Mouse (Mus musculus) liver, adult 2 months (tissue): ENCODE data around the gene Ahsg.

ENCODE experiments used
- CTCF ChIP-seq: fragments of 200-500 bp; IDR thresholded peaks from 2 replicates; pipeline ENCODE4 v1.5.1; 2011; ENCODE audit warnings: low read depth, low read length, control low read depth
- POLR2A ChIP-seq: fragments of 200-500 bp; IDR thresholded peaks from 2 replicates; pipeline ENCODE4 v1.6.1; 2011; ENCODE audit warnings: low read length, control low read depth; ENCODE audit not compliant: insufficient read depth; ENCODE audit errors: extremely low read depth

DNA sequence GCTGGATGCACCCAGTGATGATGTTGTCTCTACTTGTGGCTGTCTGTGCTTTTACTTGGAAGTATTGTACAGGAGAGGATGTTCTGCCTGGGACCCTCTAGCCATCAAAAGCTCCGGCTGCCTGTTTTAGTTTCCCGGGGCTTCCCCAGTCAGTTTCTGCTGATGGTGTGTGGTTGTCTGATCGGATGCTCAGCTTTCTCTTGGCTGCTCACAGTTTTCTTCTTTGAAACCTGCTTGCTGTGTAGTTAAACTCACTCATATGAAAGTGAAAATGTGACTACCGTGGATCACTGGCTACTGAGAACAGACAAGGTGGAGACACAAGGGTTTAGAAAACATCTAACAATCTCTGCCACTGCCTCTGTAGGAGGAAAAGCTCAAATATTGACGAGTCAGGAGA is 7.6 kb upstream of the Ahsg start:
- no peak for TF ChIP-seq CTCF
- TF ChIP-seq POLR2A = no peak
